9 mouse cellular contexts compared by ENCODE assay signal in genomic region chr12:32943347-32943746, GRCm38 (mm10). TPM values are rescaled to one million over a fixed set of nuclear protein-coding genes. Genes with fewer than 3 reads are reported as not detected.
DNase-seq lines count a peak whose midpoint lies in the region; ATAC-seq lines count a peak whose summit lies in the region.
"Had no signal": no experiment of that assay in that cellular context is flagged by ENCODE, and none has a peak within 500 bp of the region (broad histone marks: within the 10 kb centered on the region; RNA-seq: fewer than 3 reads in every experiment).

No protein-coding gene starts in this region.

- H3K27ac ChIP-seq in heart, embryonic 16.5 days (ENCODE audit: low read length), result peak overlapping the region; percentile 74
- H3K27ac ChIP-seq: forebrain, embryonic 15.5 days; midbrain, embryonic 12.5 days had no signal

- H3K36me3 ChIP-seq in heart, embryonic 16.5 days (ENCODE audit: control insufficient read depth, insufficient read depth), result no peaks in the 10 kb centered on the region
- H3K36me3 ChIP-seq: forebrain, embryonic 15.5 days; midbrain, embryonic 12.5 days had no signal

- 50% methylated on average over 4 of the region's 4 CpGs for WGBS in heart, embryonic 16.5 days

- no peaks in the 10 kb centered on the region for H3K27me3 ChIP-seq in heart, embryonic 16.5 days (ENCODE audit: control insufficient read depth, insufficient read depth, low read length)
- H3K27me3 ChIP-seq: forebrain, embryonic 15.5 days; midbrain, embryonic 12.5 days had no signal

- no peak overlapping the region for H3K4me2 ChIP-seq in heart, embryonic 16.5 days (ENCODE audit: low read depth, low read length)
- H3K4me2 ChIP-seq: forebrain, embryonic 15.5 days; midbrain, embryonic 12.5 days had no signal

- H3K9me3 ChIP-seq in heart, embryonic 16.5 days (replicated peaks; ENCODE audit: control insufficient read depth, low read length), result no peaks in the 10 kb centered on the region
- H3K9me3 ChIP-seq: forebrain, embryonic 15.5 days; midbrain, embryonic 12.5 days had no signal

- ATAC-seq in heart, embryonic 16.5 days (replicated peaks; ENCODE audit: extremely low read depth, insufficient read depth, low FRiP score), result peak; percentile 72; the same call in 1 of the 2 replicates
- ATAC-seq: forebrain, embryonic 15.5 days had no signal

- peak; percentile 75 for DNase-seq in retina, postnatal 1 day
- DNase-seq in retina, embryonic 14.5 days (ENCODE audit: low spot score), result no peak
- DNase-seq in kidney, postnatal 14 days, result peak; percentile 85
- no peak for DNase-seq in thymus, postnatal 14 days
- no peak for DNase-seq in cerebellum, adult 18-20 months
- DNase-seq in natural killer cell, adult 2 months (ENCODE audit: low spot score in 2 of 2), result no peak

- H3K4me1 ChIP-seq in heart, embryonic 16.5 days (ENCODE audit: control insufficient read depth, insufficient read depth, low read length), result peaks cover 2% of the 10 kb centered on the region; the same call in 1 of the 2 replicates
- H3K4me1 ChIP-seq: forebrain, embryonic 15.5 days; midbrain, embryonic 12.5 days had no signal

- no peak overlapping the region for H3K4me3 ChIP-seq in heart, embryonic 16.5 days (ENCODE audit: low read length)
- H3K4me3 ChIP-seq: forebrain, embryonic 15.5 days; midbrain, embryonic 12.5 days had no signal

- H3K9ac ChIP-seq in heart, embryonic 16.5 days (ENCODE audit: low read length), result no peak overlapping the region
- H3K9ac ChIP-seq: forebrain, embryonic 15.5 days; midbrain, embryonic 12.5 days had no signal

RNA-seq across cellular contexts. Expression of gene Sypl, which starts 10.3 kb away (rescaled TPM):
- polyA plus RNA-seq in heart, embryonic 16.5 days (2015; fragmentation: Nextera tagmentation; extraction: Ambion mirVana), result 110 and 127 TPM in 2 replicates

Comparison
In these comparisons a context has a peak if more than half of its experiments do, and no peak if none do; other contexts are left out.
1. DNase-seq: peak in retina, postnatal 1 day (single experiment) and kidney, postnatal 14 days (single experiment); none in retina, embryonic 14.5 days (single experiment), thymus, postnatal 14 days (single experiment), cerebellum, adult 18-20 months (0 of 2) and natural killer cell, adult 2 months (0 of 2).